Mouse (Mus musculus) left cerebral cortex, adult 18-20 months (tissue): ENCODE measurements around the gene Gm48552. TPM values are rescaled to one million over a fixed set of nuclear protein-coding genes. Genes with fewer than 3 reads are reported as not detected.

Source experiments
- DNase-seq, 2 experiments: peaks; one replicate each; pipeline ENCODE4 v3.0.0; 2021 to 2022; ENCODE audit warnings: low spot score in 2 of 2, mixed read lengths in 1 of 2
- microRNA-seq, 2 experiments: library from miRNA; unstranded; fragments of <30 nt; microRNA quantifications; one replicate each; pipeline ENCODE4 v1.2.0; 2021
- total RNA-seq, 2 experiments: library from RNA; stranded (reverse); gene quantifications; 2 replicates each; pipeline ENCODE4 v1.2.3; 2021

The Gm48552 gene
- total RNA-seq, 2 experiments from 2014 or later: 2.7 to 2.8 TPM

DNA sequence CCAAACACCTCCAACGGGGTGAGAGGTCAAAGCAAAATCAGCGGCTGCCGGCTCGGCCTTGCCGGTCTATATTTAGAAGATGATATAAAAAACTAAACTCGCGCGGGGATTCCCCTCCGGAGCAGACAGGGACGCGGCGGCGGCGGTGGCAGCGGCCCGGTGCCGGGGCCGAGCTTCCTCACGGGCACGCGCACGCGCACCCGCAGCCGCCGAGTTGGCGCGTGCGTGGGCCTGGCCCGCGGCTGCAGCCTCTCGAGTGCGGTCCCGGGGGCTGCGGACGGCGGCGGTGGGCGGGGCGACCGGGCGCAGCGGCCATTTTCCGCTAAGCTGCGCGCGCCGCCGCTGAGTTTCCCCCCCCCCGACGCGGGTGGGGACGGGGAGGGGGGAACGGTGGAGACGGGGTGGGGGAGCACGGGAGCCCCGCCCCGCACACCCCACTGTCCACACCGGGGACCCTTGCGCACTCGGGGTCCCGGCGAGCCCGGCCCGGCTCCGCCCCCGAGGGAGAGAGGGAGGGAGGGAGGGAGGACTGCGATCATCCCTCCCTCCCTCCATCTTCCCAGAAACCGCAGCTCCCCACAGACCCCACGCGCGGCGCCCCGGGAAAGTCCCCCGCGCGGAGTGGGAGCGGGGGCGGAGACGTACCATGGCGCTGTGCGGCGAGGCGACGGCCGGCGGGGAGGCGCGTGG lies 41.5 kb downstream of the Gm48552 start:
- peak; percentile 76 to 89 for DNase-seq

DNA sequence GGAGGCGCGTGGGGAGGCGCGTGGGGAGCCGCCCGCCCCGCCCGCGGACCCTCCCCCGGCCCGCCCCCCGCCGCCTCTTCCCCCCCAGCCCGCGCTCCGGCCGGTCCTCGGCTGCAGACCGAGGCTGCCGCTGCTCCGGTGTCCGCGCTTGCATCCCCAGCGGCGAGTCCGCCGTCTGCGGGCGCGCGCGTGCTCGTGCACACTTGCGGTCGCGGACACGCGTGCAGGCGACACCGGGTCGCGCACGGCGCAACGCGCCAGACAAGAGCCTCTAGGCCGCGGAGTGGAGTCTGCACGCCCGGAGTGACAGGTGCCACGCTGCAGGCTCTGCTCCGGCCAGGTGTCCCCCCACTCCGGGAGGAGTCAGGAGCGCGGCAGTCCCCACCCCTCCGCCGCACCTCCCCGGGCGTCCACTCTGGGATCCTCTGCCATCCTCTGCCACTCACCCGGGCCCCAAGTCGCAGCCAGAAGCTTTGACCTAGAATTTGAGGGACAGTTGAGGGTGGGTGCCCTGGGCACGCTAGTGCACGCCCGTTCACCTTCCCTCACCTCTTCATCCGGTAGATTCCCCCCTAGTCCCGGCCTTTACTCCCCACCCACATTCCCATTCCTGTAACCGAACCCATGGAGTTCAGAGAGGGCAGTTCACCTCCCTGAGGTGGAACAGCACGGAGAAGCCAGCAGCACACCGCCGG lies 42.2 kb downstream of the Gm48552 start:
- peak; percentile 65 to 81 for DNase-seq

DNA sequence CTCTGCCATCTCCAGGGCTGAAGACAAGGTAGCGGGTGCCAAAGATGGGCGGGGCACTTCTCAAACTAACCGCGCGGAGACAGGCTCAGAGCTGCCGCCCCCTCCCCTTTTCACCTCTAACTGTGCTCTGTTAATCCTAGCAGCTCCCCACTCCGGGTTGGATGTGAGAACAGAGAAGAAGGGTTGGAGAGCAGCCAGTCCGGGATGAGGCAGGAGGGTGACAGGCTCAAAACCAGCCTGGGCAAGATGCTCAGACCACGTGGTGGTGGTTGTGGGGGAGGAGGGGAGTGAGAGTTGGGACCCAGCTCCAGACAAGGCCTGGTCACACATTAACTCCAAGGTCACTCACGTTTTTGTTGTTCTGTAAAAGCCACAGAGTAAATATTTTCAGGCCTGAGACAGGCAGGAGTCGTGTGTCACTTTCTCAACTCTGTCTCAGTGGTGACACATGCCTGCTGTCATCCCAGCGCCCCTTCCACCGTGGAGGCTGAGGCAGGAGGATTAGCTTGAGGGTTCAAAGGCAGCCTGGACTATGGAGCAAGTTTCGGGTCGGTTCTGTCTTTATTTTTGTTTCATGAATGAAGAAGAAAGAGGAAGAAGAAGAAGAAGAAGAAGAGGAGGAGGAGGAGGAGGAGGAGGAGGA lies 42.8 kb downstream of the Gm48552 start:
- DNase-seq: peak in 1 of 2 experiments; percentile 32

DNA sequence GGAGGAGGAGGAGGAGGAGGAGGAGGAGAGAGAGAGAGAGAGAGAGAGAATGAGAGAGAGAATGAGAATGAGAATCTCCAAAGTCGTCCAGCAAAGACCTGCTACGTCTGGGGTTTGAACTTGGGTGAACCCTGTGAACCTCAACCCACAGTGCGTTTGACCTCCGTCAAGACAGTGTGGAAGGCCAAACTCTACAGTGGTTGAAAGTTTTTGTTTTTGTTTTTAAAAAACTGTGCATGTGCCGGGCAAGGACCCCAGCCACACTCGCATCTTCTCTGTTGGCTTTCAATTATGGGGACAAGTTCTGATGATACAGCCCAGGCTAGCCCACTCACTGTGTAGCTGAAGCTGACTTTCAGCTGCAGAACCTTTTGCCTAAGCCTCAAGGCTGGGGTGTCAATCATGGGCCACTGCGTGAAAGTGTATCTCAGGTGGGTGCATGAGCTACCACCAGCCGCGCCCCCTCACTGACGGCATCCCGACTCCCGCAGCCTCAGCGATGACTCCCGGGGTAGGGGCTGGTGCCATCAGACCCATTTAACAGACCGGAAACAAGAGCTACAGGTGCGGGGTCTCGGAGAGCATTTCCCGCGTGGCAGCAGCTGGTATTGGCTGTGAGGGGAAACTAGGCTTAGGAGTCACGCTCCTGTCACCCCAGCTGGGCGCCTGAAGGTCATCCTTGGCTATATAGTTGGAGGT lies 43.5 kb downstream of the Gm48552 start:
- DNase-seq: no peak

DNA sequence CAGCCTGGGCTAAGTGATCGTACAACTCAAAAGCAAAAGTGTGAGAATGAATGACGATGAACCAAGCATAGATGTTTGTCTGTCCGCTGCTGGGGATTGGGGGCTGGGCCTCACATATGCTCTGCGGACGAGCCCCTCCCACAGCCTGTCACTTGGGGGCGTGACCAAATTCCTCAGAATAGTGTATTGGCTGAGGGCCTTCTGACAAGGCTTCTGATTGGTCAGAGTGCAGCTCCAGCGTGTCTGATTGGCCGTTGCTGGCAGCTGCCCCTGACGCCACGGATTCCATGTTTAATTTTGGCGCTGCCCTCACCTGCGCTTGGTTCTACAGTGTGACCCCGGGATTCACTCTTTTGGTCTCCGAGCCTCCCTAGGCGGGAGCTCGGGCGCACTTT lies 44.1 kb downstream of the Gm48552 start:
- DNase-seq: peak; percentile 88 to 93

DNA sequence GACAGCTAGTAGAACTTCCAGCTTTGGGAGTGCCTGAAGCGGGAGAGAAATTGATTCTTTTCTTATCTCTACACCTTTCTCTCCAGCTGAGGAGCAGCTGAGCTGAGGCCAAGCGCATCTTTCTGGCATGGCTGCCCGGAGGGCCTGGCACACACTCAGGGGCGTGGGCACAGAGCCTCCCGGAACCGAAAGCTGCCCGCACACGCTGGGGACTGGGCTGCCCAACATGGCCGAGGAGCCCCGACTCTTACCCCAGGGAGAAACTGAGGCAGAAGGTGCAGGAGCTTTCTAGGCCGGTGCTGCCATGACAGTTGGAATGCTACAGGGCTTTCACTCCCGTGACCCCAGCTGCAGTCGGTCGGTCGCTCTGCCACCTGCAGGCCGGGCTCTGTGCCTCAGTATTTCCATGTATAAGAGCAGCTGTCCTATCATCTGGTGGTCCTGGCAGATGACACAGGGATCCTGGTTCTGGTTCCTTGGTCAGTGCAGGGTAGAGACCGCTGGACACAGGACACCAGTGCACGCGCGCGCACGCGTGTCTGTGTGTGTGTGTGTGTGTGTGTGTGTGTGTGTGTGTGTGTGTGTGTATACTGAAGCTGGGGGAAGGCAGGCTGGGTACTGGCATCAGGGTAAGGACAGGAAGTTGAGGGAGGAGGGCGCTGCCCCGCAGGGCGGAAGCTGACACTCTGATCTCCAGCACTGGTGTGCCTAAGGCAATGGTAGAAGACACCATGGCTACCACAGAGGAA lies 44.9 kb downstream of the Gm48552 start:
- peak; percentile 4 to 5 for DNase-seq

DNA sequence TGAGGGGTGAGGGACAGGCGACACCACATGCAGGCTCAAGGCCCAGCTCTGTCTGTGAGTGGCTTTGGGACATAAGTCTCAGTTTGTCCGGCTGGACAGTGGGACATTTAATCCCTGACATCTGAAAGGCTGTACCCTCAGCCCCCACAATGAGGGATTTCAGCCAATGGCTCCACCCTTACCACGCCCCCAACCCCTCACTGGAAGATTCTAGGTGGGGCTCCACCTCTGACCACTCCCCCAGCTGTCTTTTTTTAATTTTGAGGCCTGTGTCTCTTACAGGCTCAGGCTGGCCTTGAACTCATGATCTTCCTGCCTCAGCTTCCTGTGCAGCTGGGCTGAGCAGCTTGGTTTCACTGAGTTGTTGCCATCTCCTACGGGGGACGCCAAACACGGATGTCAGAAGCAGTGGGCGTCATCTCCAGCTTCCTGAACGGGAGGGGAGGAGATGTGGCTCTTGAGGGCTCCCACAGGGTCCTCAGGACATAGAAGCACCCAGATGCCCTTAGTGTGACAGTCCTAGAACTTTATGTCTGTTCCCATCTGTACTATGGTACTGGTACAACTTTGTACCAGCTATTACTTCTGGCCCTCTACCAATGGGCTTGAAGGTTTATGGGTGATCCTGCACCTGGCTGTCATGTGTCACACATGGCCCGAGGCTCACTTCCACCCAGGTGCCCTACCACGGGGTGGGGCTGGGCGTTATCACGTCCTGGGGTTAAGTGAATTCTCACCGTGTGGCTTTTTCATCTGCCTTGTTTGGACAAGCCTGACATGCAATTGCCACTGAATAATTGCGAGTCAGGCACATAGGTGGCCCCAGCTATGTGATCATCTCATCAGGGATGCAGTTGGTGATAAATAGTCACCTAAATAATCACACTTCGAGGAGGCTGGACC lies 45.8 kb downstream of the Gm48552 start:
- DNase-seq: no peak

DNA sequence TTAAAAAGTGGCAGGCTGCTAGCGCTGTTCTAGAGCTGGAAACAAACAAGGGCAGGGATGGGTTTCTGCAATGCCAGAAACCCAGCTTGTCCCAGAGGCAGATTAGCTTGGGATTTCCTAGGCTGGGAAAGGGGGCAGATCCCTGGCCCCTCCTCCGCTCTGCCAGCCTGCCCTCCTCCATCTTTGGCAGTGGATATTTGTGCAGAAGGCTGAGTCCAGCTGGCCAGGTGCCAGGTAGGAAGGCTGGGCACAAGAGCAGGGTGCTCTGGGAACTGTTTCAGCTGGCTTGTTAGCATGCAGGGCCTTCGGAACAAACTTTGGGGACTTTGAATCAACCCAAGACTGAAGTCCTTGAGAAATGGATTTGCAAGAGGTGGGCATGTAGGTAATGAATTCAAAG lies 46.6 kb downstream of the Gm48552 start:
- peak; percentile 65 to 67 for DNase-seq

Small RNA genes within 50 kb of the gene (microRNA-seq; reads per million reads assigned to microRNA genes)
- 0 to 0.25 reads per million in 2 experiments for gene Mir1191b
- 1.2 to 1.7 reads per million in 2 experiments for gene Mir6913

Other genes with a start within 250 kb of the Gm48552 start
- 10 to 100 TPM; 27.8 to 28.8 TPM for gene Pias4, start 221.1 kb upstream of the Gm48552 start, total RNA-seq
- gene Eef2, start 212.4 kb upstream of the Gm48552 start, total RNA-seq: 100 to 1,000 TPM; 899 to 919 TPM
- gene Dapk3, start 206.0 kb upstream of the Gm48552 start, total RNA-seq: 10 to 100 TPM; 77.4 to 80.3 TPM
- gene 4930442H23Rik, start 205.2 kb upstream of the Gm48552 start, total RNA-seq: not detected
- gene Nmrk2, start 187.0 kb upstream of the Gm48552 start, total RNA-seq: not detected
- gene Atcay, start 158.2 kb upstream of the Gm48552 start, total RNA-seq: 100 to 1,000 TPM; 197 to 204 TPM
- gene Zfr2, start 155.8 kb upstream of the Gm48552 start, total RNA-seq: 10 to 100 TPM; 59.2 to 65.5 TPM
- gene Matk, start 136.1 kb upstream of the Gm48552 start, total RNA-seq: 100 to 1,000 TPM; 187 to 195 TPM
- 10 to 100 TPM; 38.8 to 43.5 TPM for gene Mrpl54, start 122.1 kb upstream of the Gm48552 start, total RNA-seq
- gene Apba3, start 122.0 kb upstream of the Gm48552 start, total RNA-seq: 10 to 100 TPM; 36.7 to 42.7 TPM
- gene Tjp3, start 97.4 kb upstream of the Gm48552 start, total RNA-seq: under 1 TPM; 0.16 to 0.23 TPM
- 100 to 1,000 TPM; 415 to 417 TPM for gene Pip5k1c, start 96.0 kb upstream of the Gm48552 start, total RNA-seq
- gene Cactin, start 67.9 kb upstream of the Gm48552 start, total RNA-seq: 10 to 100 TPM; 30.5 to 34.6 TPM
- 1 to 10 TPM; 1.1 to 1.5 TPM for gene Tbxa2r, start 60.3 kb upstream of the Gm48552 start, total RNA-seq
- gene Gipc3, start 45.7 kb upstream of the Gm48552 start, total RNA-seq: 1 to 10 TPM; 2.5 to 3.6 TPM
- gene Hmg20b, start 38.5 kb upstream of the Gm48552 start, total RNA-seq: 10 to 100 TPM; 28.9 to 30.5 TPM
- 10 to 100 TPM; 38.1 to 42.0 TPM for gene Mfsd12, start 31.5 kb upstream of the Gm48552 start, total RNA-seq
- 1 to 10 TPM; 1.2 to 1.3 TPM for gene 4930404N11Rik, start 23.2 kb upstream of the Gm48552 start, total RNA-seq
- gene Fzr1, start 10.5 kb upstream of the Gm48552 start, total RNA-seq: 10 to 100 TPM; 71.1 to 72.1 TPM
- 10 to 100 TPM; 87.4 to 97.6 TPM for gene Dohh, start 4.6 kb upstream of the Gm48552 start, total RNA-seq
- gene Gm48551, start 4.5 kb upstream of the Gm48552 start, total RNA-seq: 1 to 10 TPM; 3.1 to 3.8 TPM
- 1 to 10 TPM; 1.1 to 1.2 TPM for gene Smim24, start 4.0 kb downstream of the Gm48552 start, total RNA-seq
- 10 to 100 TPM; 84.7 to 91.7 TPM for gene Nfic, start 66.6 kb downstream of the Gm48552 start, total RNA-seq
- 100 to 1,000 TPM; 242 to 259 TPM for gene Celf5, start 93.7 kb downstream of the Gm48552 start, total RNA-seq
- gene Ncln, start 107.4 kb downstream of the Gm48552 start, total RNA-seq: 10 to 100 TPM; 68.1 to 85.1 TPM
- gene S1pr4, start 111.1 kb downstream of the Gm48552 start, total RNA-seq: under 1 TPM; 0.58 to 0.82 TPM
- 1 to 10 TPM; 2.6 to 3.5 TPM for gene Gna15, start 135.2 kb downstream of the Gm48552 start, total RNA-seq
- gene Gna11, start 156.2 kb downstream of the Gm48552 start, total RNA-seq: 100 to 1,000 TPM; 105 to 114 TPM
- gene Aes, start 170.5 kb downstream of the Gm48552 start, total RNA-seq: 100 to 1,000 TPM; 700 to 737 TPM
- 10 to 100 TPM; 41.3 to 42.4 TPM for gene Tle2, start 185.6 kb downstream of the Gm48552 start, total RNA-seq
- gene Tle6, start 212.1 kb downstream of the Gm48552 start, total RNA-seq: 10 to 100 TPM; 11.4 to 11.8 TPM
- gene BC025920, start 217.3 kb downstream of the Gm48552 start, total RNA-seq: 1 to 10 TPM; 2.6 to 3.3 TPM
- gene Sirt6, start 238.8 kb downstream of the Gm48552 start, total RNA-seq: 10 to 100 TPM; 26.2 to 26.6 TPM
- 10 to 100 TPM; 44.4 to 46.4 TPM for gene Ankrd24, start 239.5 kb downstream of the Gm48552 start, total RNA-seq